Mouse (Mus musculus) thymus, postnatal 0 days (tissue): ENCODE measurements around the gene Mrm3. TPM values are rescaled to one million over a fixed set of nuclear protein-coding genes. Genes with fewer than 3 reads are reported as not detected.

Source experiments
- DNase-seq: peaks from one replicate; pipeline ENCODE4 v3.0.0-alpha.2; 2015; ENCODE audit warnings: low spot score
- polyA plus RNA-seq: library from polyadenylated mRNA; unstranded; fragments of >200 nt; fragmentation: Nextera tagmentation; extraction: Ambion mirVana; gene quantifications from 2 replicates; pipeline ENCODE4 v1.2.1, GENCODE M21; 2015

Gene Mrm3
- polyA plus RNA-seq, 1 experiment from 2014 or later, result 24.5 TPM

- DNase-seq, result no peak
These were observed 43.8 kb downstream of the Mrm3 start for GRCm38 (mm10) chr11:76287301-76287700.

- DNase-seq, result no peak
These were observed 45.1 kb downstream of the Mrm3 start for GRCm38 (mm10) chr11:76288645-76289044.

GRCm38 (mm10) chr11:76290367-76290766 is 46.9 kb downstream of the Mrm3 start:
- DNase-seq, result no peak

GRCm38 (mm10) chr11:76291960-76292359 is 48.4 kb downstream of the Mrm3 start:
- DNase-seq, result no peak

- no peak for DNase-seq
These were observed 48.9 kb downstream of the Mrm3 start for GRCm38 (mm10) chr11:76292398-76292797.

GRCm38 (mm10) chr11:76292831-76293230 is 49.3 kb downstream of the Mrm3 start:
- DNase-seq, result no peak

- no peak for DNase-seq
These were observed 50.6 kb downstream of the Mrm3 start for GRCm38 (mm10) chr11:76294078-76294477.

- DNase-seq, result no peak
These were observed 51.3 kb downstream of the Mrm3 start for GRCm38 (mm10) chr11:76294836-76295235.

- DNase-seq, result no peak
These were observed 53.7 kb downstream of the Mrm3 start for GRCm38 (mm10) chr11:76297252-76297651.

GRCm38 (mm10) chr11:76298457-76299000 is 55.0 kb downstream of the Mrm3 start:
- no peak for DNase-seq

Other genes starting within 250 kb of the Mrm3 start
- gene 1700016K19Rik, start 243.8 kb upstream of the Mrm3 start, polyA plus RNA-seq, result 1.2 and 1.3 TPM in 2 replicates
- gene Rflnb, start 215.9 kb upstream of the Mrm3 start, polyA plus RNA-seq, result 10.6 and 13.2 TPM in 2 replicates
- 52.8 and 53.8 TPM in 2 replicates for gene Vps53, start 64.1 kb upstream of the Mrm3 start, polyA plus RNA-seq
- 13.9 and 16.6 TPM in 2 replicates for gene Fam57a, start 64.0 kb upstream of the Mrm3 start, polyA plus RNA-seq
- 0.71 TPM in 1 of 2 replicates, not detected in the other for gene Dbil5, start 26.1 kb upstream of the Mrm3 start, polyA plus RNA-seq
- gene Gemin4, start 26.1 kb upstream of the Mrm3 start, polyA plus RNA-seq, result 22.9 and 23.7 TPM in 2 replicates
- 105 and 108 TPM in 2 replicates for gene Glod4, start within 50 bp of the Mrm3 start, polyA plus RNA-seq
- 32.2 and 33.8 TPM in 2 replicates for gene Nxn, start 155.4 kb downstream of the Mrm3 start, polyA plus RNA-seq
- 116 and 117 TPM in 2 replicates for gene Timm22, start 163.2 kb downstream of the Mrm3 start, polyA plus RNA-seq